Mouse (Mus musculus) heart, postnatal 36 days (tissue): ENCODE results near the gene Pard3. TPM values are rescaled to one million over a fixed set of nuclear protein-coding genes. Genes with fewer than 3 reads are reported as not detected.
A peak's percentile ranks its signal among the peaks of the same experiment; 100 is the strongest.

Experiments
- DNase-seq, 2 experiments: peaks; one replicate each; pipeline ENCODE4 v3.0.0; 2021 to 2022
- intact Hi-C: fragments of 180-260 bp; cut with DNase I; formaldehyde crosslinking; loops from one replicate; pipeline ENCODE4 v1.15.1; 2025
- total RNA-seq, 2 experiments: library from RNA; stranded (reverse); gene quantifications; 2 replicates each; pipeline ENCODE4 v1.2.3; 2021

The Pard3 gene
- total RNA-seq, 2 experiments from 2014 or later: 30.9 to 33.5 TPM

GRCm38 (mm10) chr8:127170930-127171329 is 107.2 kb downstream of the Pard3 start:
- DNase-seq: no peak
- intact Hi-C loops: no loop called here

- intact Hi-C loops: no loop called here
- DNase-seq: no peak
Measured at GRCm38 (mm10) chr8:127173483-127173882, 109.8 kb downstream of the Pard3 start.

- intact Hi-C loops: no loop called here
- DNase-seq: no peak
Measured at GRCm38 (mm10) chr8:127174411-127174810, 110.7 kb downstream of the Pard3 start.

GRCm38 (mm10) chr8:127175160-127175836 is 111.6 kb downstream of the Pard3 start:
- intact Hi-C loops: loop anchor here (5.0 kb wide), 1 partner anchor 113 kb away; the partner anchor contains the start of gene Pard3
- no peak for DNase-seq

DNA sequence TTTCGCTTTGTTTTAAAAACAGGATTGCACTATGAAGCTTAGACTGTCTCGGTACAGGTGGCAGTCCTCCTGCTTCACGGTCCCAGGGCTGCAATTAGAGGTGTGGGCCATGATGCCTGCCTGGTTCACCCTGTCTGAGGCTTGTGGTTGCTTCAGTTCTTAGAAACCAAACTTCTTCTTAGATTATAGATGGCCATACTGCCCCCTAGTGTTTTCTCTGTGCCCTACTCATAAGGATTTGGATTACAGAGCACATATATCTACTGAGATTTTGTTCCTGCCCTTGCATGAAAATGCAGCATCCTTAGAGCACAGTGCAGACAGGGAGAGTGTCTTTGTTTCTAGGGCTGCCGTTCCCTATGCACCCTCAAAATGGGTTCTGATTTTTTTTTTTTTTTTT is 114.9 kb downstream of the Pard3 start:
- DNase-seq: peak; percentile 21 to 34
- intact Hi-C loops: loop anchor here (1.0 to 5.0 kb wide), 3 partner anchors 39 to 192 kb away; partner anchors contain the start of gene Pard3

- DNase-seq: no peak
- intact Hi-C loops: no loop called here
Measured at GRCm38 (mm10) chr8:127181246-127181645, 117.6 kb downstream of the Pard3 start.

DNA sequence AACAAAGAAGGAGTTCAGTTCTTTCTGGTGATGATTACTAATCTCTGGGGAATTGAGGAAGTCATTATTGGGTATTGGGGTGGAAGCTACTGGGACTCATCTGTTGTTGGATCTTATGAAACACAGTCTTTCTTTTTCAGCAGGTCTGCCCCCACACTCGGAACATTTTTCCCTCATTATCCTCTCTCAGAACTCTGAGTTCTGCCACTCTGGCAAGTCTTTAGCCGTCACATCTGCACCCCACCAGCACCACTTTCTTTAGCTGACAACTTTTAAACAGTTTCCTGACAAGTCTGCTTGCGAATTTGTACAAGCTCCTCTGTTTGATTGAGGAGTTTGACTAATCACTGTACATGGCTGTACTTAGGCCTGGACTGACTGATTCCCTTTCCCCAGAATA is 118.4 kb downstream of the Pard3 start:
- DNase-seq: no peak
- intact Hi-C loops: no loop called here

DNA sequence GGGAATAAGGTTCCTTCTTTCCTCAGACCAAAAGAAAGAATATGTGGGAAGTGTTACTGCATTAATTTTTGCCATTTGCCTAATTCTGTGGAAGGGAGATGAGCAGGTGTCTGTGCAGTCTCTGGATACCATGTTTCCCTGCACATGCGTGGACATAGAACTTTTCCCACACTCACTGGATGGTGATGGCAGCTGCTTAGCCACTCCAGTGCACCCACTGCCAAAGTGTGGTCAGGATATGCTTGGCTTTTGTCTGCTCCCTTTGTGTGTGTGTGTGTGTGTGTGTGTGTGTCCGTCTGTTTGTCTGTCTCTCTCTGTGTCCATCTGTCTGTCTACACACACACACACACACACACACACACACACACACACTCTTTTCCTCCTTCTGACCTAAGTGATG is 119.8 kb downstream of the Pard3 start:
- intact Hi-C loops: no loop called here

GRCm38 (mm10) chr8:127184025-127184424 is 120.3 kb downstream of the Pard3 start:
- intact Hi-C loops: no loop called here
- DNase-seq: no peak

More for the DNA sequence above, 119.8 kb downstream of the Pard3 start:
- no peak for DNase-seq

DNA sequence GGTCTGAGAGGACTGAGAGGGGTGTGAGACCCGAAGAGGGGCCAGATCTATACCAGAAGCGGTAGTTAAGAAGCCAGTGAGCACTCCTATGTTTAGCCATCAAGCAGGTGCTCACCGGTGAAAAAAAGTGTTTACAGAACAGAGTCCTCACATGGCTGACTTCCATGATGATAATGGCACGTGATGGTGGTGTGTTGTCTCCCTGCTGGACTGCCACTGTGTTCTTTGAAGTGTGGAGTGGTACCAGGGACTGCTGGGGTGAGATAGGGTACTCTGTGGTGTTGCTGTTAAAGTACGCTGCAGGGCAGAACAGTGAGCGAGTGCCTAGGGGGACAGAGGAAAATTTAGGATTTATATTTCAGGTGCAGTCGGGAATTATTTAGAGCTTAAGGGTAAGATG is 122.2 kb downstream of the Pard3 start:
- intact Hi-C loops: no loop called here
- no peak for DNase-seq

- no peak for DNase-seq
- intact Hi-C loops: no loop called here
Measured at GRCm38 (mm10) chr8:127188671-127189070, 125.0 kb downstream of the Pard3 start.

DNA sequence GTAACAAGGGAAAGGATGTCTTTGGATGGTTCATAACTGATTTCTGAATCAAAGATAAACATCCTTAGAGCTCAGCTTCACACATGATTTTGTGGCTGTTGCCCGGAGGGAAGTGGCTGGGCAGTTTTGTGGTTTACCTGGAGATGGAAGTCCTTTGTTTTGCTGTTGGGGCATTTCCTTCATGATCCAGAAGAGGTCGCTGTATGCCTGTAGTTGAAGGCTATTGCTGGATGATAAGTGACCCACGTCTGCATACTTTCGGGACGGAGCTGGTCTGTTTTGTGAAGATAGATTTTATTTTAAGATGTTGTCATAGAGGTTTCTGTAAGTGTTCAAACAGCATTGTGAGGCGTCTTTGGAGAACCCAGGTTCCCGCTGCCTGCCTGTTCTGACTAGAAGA is 126.7 kb downstream of the Pard3 start:
- intact Hi-C loops: loop anchor here (2.0 to 10.0 kb wide), 7 partner anchors 77 to 1362 kb away; no protein-coding TSS in a partner anchor
- DNase-seq: peak; percentile 58 to 59

- intact Hi-C loops: loop anchor here (2.0 to 10.0 kb wide), 7 partner anchors 76 to 1361 kb away; no protein-coding TSS in a partner anchor
- peak; percentile 60 to 64 for DNase-seq
Measured at GRCm38 (mm10) chr8:127191387-127191786, 127.7 kb downstream of the Pard3 start.

GRCm38 (mm10) chr8:127191824-127192223 is 128.1 kb downstream of the Pard3 start:
- intact Hi-C loops: loop anchor here (2.0 to 10.0 kb wide), 7 partner anchors 75 to 1360 kb away; no protein-coding TSS in a partner anchor
- no peak for DNase-seq

DNA sequence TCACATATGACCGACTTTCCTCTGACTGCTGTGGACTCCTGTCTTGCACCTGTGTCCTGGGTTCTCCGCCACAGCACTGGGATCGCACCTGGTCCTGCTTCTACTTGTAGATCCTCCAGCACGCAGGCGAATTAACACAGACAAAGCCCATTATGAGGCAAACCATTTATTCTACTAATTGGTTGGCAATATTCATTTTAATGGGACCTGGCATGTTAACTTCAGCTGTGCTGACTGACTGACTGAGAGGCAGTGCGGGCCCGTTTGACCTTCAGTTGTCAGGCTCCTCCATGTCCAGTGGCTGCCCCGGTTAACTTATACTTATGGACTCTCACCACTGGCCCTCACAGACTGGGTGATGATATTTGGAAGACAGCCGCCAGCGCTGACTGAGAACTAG is 128.6 kb downstream of the Pard3 start:
- no peak for DNase-seq

GRCm38 (mm10) chr8:127193375-127193774 is 129.7 kb downstream of the Pard3 start:
- DNase-seq: no peak
- intact Hi-C loops: loop anchor here (5.0 to 10.0 kb wide), 6 partner anchors 74 to 1359 kb away; no protein-coding TSS in a partner anchor

More for the DNA sequence above, 128.6 kb downstream of the Pard3 start:
- intact Hi-C loops: loop anchor here (5.0 to 10.0 kb wide), 6 partner anchors 75 to 1360 kb away; no protein-coding TSS in a partner anchor

DNA sequence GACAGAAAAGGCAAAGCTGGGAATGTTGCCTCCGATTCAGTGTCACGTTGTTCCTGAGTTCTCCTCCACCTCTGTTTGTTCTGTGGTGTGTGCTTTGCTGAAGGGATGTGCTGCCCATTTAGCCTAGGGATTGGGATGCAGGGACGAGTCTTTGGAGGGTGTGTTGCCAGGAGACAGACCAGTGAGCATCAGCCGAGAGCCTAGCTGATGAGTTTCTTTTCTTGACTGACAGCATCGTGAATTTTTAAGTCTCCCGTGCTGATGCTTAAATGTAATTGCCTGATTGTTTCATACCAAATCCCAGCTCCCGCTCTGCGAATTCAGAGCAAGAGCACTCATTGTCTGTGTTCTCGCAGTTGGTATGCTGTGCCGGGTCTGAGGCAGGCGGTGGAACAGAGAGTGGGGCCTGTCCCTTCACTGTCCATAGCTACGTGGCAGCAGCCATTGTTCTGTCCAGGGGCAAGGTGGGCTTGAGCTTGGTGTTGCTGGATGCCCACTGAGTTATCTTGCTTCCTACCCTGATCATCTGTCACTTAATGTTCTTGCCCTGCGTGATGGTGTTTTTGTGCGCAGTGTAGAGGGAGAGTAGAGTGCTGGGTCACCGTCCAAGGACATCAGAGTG is 131.2 kb downstream of the Pard3 start:
- DNase-seq: no peak
- intact Hi-C loops: loop anchor here (5.0 to 10.0 kb wide), 6 partner anchors 72 to 1357 kb away; no protein-coding TSS in a partner anchor

- intact Hi-C loops: loop anchor here (10.0 kb wide), 1 partner anchor 238 kb away; no protein-coding TSS in a partner anchor
Measured at GRCm38 (mm10) chr8:127196505-127197265, 133.0 kb downstream of the Pard3 start.

GRCm38 (mm10) chr8:127207455-127207854 is 143.8 kb downstream of the Pard3 start:
- intact Hi-C loops: no loop called here

More at GRCm38 (mm10) chr8:127196505-127197265, 133.0 kb downstream of the Pard3 start:
- no peak for DNase-seq

DNA sequence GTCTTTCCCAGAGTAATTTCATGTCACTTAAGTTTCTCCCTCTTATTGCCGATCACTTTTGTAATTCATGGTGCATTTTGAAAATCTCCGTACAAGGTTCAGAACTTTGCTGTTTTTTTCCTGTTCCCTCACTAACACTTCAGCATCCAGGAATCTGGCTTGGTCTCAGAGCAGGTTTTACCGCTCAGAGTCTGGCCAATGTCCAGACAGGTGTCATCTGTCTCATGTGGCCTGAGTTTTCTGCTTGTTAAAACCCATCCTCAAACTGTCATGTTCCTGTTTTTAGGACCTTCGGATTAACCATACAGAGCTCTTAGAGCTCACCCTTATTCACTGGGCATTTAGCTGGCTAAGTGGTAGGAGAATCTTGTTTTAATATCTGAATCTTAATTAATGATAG is 146.9 kb downstream of the Pard3 start:
- no peak for DNase-seq
- intact Hi-C loops: no loop called here

More at GRCm38 (mm10) chr8:127207455-127207854, 143.8 kb downstream of the Pard3 start:
- DNase-seq: no peak

- intact Hi-C loops: no loop called here
- no peak for DNase-seq
Measured at GRCm38 (mm10) chr8:127214338-127214737, 150.6 kb downstream of the Pard3 start.
